18 mouse cellular contexts compared by ENCODE assay signal in genomic region chr12:5266773-5267172, GRCm38 (mm10).
A peak's percentile ranks its signal among the peaks of the same experiment; 100 is the strongest.
DNase-seq lines count a peak whose midpoint lies in the region; ATAC-seq lines count a peak whose summit lies in the region.
"Had no signal": no experiment of that assay in that cellular context is flagged by ENCODE, and none has a peak within 500 bp of the region (broad histone marks: within the 10 kb centered on the region; RNA-seq: fewer than 3 reads in every experiment).

No protein-coding gene starts in this region.

- H3K27ac ChIP-seq in hindbrain, embryonic 13.5 days: no peak overlapping the region
- no peak overlapping the region for H3K27ac ChIP-seq in hindbrain, embryonic 16.5 days (ENCODE audit: low read depth, low read length)
- 0 out of 2 replicates have a peak overlapping the region, but pooled peaks have one; percentile 79 for H3K27ac ChIP-seq in midbrain, embryonic 14.5 days (replicated peaks; ENCODE audit: low read depth, low read length)
- H3K27ac ChIP-seq in midbrain, embryonic 15.5 days: no peak overlapping the region
- H3K27ac ChIP-seq in limb, embryonic 10.5 days: peak overlapping the region; percentile 79
- H3K27ac ChIP-seq: heart, adult 2 months; kidney, postnatal 0 days; macrophage had no signal

- no peak overlapping the region for H3K4me2 ChIP-seq in hindbrain, embryonic 13.5 days
- no peak overlapping the region for H3K4me2 ChIP-seq in hindbrain, embryonic 16.5 days (ENCODE audit: low read length)
- H3K4me2 ChIP-seq in midbrain, embryonic 14.5 days (ENCODE audit: low read length): no peak overlapping the region
- no peak overlapping the region for H3K4me2 ChIP-seq in midbrain, embryonic 15.5 days
- H3K4me2 ChIP-seq: liver, embryonic 11.5 days; lung, embryonic 14.5 days had no signal

- WGBS in hindbrain, embryonic 13.5 days: 92% methylated on average over 4 of the region's 4 CpGs
- 83% methylated on average over 4 of the region's 4 CpGs for WGBS in hindbrain, embryonic 16.5 days
- WGBS in midbrain, embryonic 14.5 days: 88% methylated on average over 4 of the region's 4 CpGs
- WGBS in midbrain, embryonic 15.5 days: 84% methylated on average over 4 of the region's 4 CpGs
- WGBS in limb, embryonic 10.5 days: 84% methylated on average over 4 of the region's 4 CpGs

- no peak for DNase-seq in midbrain, embryonic 14.5 days
- DNase-seq in limb, embryonic 10.5 days (ENCODE audit: low spot score): no peak
- DNase-seq in yolk sac, embryonic 10.5 days (ENCODE audit: low spot score): peak; percentile 20
- DNase-seq in right cerebral cortex, postnatal 25 days: no peak
- DNase-seq: cerebellum, adult 9-10 months; gastrocnemius, postnatal 10 days; heart, adult 2 months; heart, postnatal 10 days; layer of hippocampus, adult 9-11 months; lung, embryonic 14.5 days; thymus, adult 2 months had no signal

- H3K9me3 ChIP-seq in hindbrain, embryonic 13.5 days: no peaks in the 10 kb centered on the region
- H3K9me3 ChIP-seq in hindbrain, embryonic 16.5 days (ENCODE audit: control insufficient read depth, low read length): no peaks in the 10 kb centered on the region
- H3K9me3 ChIP-seq in midbrain, embryonic 14.5 days (ENCODE audit: control insufficient read depth, low read length): no peaks in the 10 kb centered on the region
- no peaks in the 10 kb centered on the region for H3K9me3 ChIP-seq in midbrain, embryonic 15.5 days
- no peaks in the 10 kb centered on the region for H3K9me3 ChIP-seq in limb, embryonic 10.5 days (replicated peaks)

- no peak overlapping the region for H3K4me3 ChIP-seq in hindbrain, embryonic 13.5 days
- H3K4me3 ChIP-seq in hindbrain, embryonic 16.5 days (ENCODE audit: low read length): no peak overlapping the region
- H3K4me3 ChIP-seq in midbrain, embryonic 14.5 days (replicated peaks; ENCODE audit: low read depth, low read length): no peak overlapping the region
- no peak overlapping the region for H3K4me3 ChIP-seq in midbrain, embryonic 15.5 days
- H3K4me3 ChIP-seq in limb, embryonic 10.5 days: no peak overlapping the region
- H3K4me3 ChIP-seq: heart, adult 2 months had no signal

- H3K36me3 ChIP-seq in hindbrain, embryonic 13.5 days: no peaks in the 10 kb centered on the region
- H3K36me3 ChIP-seq in hindbrain, embryonic 16.5 days (ENCODE audit: control insufficient read depth, insufficient read depth, low read length): no peaks in the 10 kb centered on the region
- H3K36me3 ChIP-seq in midbrain, embryonic 14.5 days (ENCODE audit: control insufficient read depth, insufficient read depth, low read length): no peaks in the 10 kb centered on the region
- no peaks in the 10 kb centered on the region for H3K36me3 ChIP-seq in midbrain, embryonic 15.5 days (replicated peaks)
- no peaks in the 10 kb centered on the region for H3K36me3 ChIP-seq in limb, embryonic 10.5 days

- H3K9ac ChIP-seq in hindbrain, embryonic 13.5 days: no peak overlapping the region
- H3K9ac ChIP-seq in hindbrain, embryonic 16.5 days (ENCODE audit: low read depth, low read length): no peak overlapping the region
- H3K9ac ChIP-seq in midbrain, embryonic 14.5 days (replicated peaks; ENCODE audit: low read length): no peak overlapping the region
- H3K9ac ChIP-seq in midbrain, embryonic 15.5 days: no peak overlapping the region
- H3K9ac ChIP-seq: lung, embryonic 14.5 days had no signal

- peaks cover 54% of the 10 kb centered on the region for H3K4me1 ChIP-seq in hindbrain, embryonic 13.5 days (replicated peaks)
- H3K4me1 ChIP-seq in hindbrain, embryonic 16.5 days (ENCODE audit: control insufficient read depth, insufficient read depth, low read depth, low read length): peaks cover 18% of the 10 kb centered on the region
- peaks cover 41% of the 10 kb centered on the region for H3K4me1 ChIP-seq in midbrain, embryonic 14.5 days (ENCODE audit: control insufficient read depth, insufficient read depth, low read length)
- peaks cover 38% of the 10 kb centered on the region for H3K4me1 ChIP-seq in midbrain, embryonic 15.5 days
- peaks cover 37% of the 10 kb centered on the region for H3K4me1 ChIP-seq in limb, embryonic 10.5 days

- H3K27me3 ChIP-seq in hindbrain, embryonic 13.5 days: no peaks in the 10 kb centered on the region
- H3K27me3 ChIP-seq in hindbrain, embryonic 16.5 days (replicated peaks; ENCODE audit: control insufficient read depth, insufficient read depth, low read length): no peaks in the 10 kb centered on the region
- H3K27me3 ChIP-seq in midbrain, embryonic 14.5 days (ENCODE audit: control insufficient read depth, insufficient read depth, low read length): no peaks in the 10 kb centered on the region
- H3K27me3 ChIP-seq in midbrain, embryonic 15.5 days (replicated peaks): no peaks in the 10 kb centered on the region
- H3K27me3 ChIP-seq in limb, embryonic 10.5 days (ENCODE audit: low read depth, poor library complexity, severe bottlenecking): no peaks in the 10 kb centered on the region

- ATAC-seq in hindbrain, embryonic 13.5 days (ENCODE audit: low FRiP score): peak; percentile 25; the same call in 1 of the 2 replicates
- ATAC-seq in hindbrain, embryonic 16.5 days: no peak
- no peak for ATAC-seq in midbrain, embryonic 14.5 days (ENCODE audit: low FRiP score, low TSS enrichment)
- ATAC-seq in midbrain, embryonic 15.5 days (replicated peaks): no peak
- ATAC-seq: inflammation-experienced regulatory T-cells, adult 6 months had no signal

Comparison
In these comparisons a context has a peak if more than half of its experiments do, and no peak if none do; other contexts are left out.
1. H3K27ac ChIP-seq: peak in midbrain, embryonic 14.5 days (single experiment) and limb, embryonic 10.5 days (single experiment); none in hindbrain, embryonic 13.5 days (single experiment), hindbrain, embryonic 16.5 days (single experiment) and midbrain, embryonic 15.5 days (single experiment).